Mouse (Mus musculus): ENCODE data around the gene Clec3b.

- no peak for TF ChIP-seq HCFC1 (IDR thresholded peaks at IDR 0.05; ENCODE audit: borderline replicate concordance, insufficient read depth, low read length)
- TF ChIP-seq CHD2 (IDR thresholded peaks at IDR 0.05; ENCODE audit: low read depth, low read length), result no peak
- no peak for TF ChIP-seq ZC3H11A (IDR thresholded peaks at IDR 0.05; ENCODE audit: borderline replicate concordance, low read depth, low read length)
- TF ChIP-seq MAFK (IDR thresholded peaks at IDR 0.05; ENCODE audit: insufficient read depth, low read depth, low read length), result no peak
Measured at GRCm38 (mm10) chr9:123111751-123112221, 39.0 kb upstream of the Clec3b start.
